Mouse (Mus musculus): ENCODE results near the gene Pls1. TPM values are rescaled to one million over a fixed set of nuclear protein-coding genes. Genes with fewer than 3 reads are reported as not detected.

The Pls1 gene
- 0.30 and 0.33 TPM in 2 replicates for polyA plus RNA-seq (2015; fragmentation: Nextera tagmentation; extraction: Ambion mirVana)

DNA sequence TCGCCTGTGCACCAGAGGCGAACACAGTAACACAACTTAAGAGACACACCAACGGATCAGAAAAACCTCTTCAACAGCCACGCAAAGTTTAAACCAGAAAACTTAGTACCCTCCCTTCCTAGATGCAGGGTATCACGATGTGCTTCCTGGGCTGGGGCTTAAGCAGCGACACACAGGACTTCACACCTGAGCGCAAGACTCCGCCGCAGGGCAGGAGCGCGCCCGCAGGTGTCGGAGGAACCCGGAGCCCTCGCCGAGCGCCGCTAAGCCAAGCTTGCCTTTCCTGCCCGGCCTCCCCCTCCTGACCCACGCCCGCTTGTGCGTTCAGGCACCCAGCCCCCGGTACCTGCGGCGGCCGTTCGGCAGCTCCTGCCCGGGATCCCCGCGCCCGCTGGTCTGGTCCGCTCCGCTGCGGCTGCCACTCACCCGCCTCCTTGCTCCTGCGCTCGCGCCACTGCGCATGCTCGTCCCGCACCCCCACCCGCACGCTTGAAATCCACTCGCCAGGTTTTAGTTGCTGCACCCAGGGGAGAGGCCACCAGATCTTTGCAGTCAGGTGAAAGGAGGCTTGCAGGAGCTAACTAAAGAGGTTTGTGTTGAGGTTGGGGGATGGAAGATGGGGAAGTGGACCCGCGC lies at the start of gene Pls1:
Gene Pls1, minus strand, starts transcription at position 487 of the 636 bp plus-strand sequence.

DNA sequence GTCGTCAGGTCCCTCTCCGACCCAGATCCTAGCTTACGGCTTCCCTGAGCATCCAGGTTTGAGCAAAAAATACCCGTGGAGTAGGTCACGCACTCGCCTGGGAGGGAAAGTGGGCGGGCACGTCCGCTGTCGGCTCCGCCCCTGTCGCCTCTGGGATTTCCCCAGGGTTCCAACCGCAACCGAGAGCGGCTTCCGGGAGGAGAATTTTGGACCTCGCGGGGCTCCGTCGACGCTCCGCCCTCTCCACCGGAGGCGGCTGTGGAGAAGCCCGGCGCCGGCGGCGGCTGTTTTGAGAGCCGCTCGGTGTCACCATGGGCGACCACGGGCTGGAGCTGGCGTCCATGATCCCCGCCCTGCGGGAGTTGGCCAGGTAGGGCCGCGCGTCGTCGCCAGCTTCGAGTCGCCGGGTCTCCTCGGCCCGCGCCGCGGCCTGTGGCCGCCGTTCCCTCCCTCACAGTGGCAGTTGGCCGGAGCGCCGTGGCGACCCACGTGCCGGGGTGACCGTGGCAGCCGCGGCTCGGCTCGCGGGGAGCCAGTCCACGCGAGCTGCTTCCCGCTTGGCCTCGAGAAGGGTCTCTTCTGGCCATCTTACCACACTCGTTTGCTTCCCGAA lies 12.4 kb upstream of the Pls1 start, which contains the start of gene Atr:
Gene Atr, plus strand, starts transcription at position 184 of the 613 bp plus-strand sequence.

DNA sequence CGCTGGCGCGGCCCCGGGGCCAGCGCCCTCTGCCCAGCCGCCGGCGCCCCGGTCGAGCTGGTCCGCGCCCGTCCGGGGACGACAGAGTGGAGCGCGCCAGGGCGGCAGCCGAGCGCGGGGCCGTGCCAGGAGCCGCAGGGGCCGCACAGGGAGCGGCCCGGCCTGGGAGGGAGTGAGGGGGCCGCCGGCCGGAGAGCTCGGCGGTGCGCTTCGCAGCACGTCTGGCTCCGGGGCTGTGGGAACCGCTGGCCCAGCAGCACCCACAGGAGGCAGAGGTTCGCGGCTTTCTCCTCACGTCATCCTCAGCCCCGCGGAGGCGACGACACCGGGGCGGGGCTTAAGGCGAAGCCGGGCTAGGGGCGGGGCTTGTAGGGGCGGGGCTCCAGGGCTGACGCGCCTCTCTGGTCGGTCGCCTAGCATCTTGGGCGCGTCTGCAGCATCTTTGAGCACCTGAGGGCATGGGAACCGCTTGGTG lies 95.0 kb downstream of the Pls1 start, which contains the start of gene Trpc1:
Gene Trpc1, minus strand, starts transcription at position 339 of the 475 bp plus-strand sequence.

Other genes starting within 250 kb of the Pls1 start
- 1.4 and 3.6 TPM in 2 replicates for gene Pcolce2, start 207.7 kb downstream of the Pls1 start, polyA plus RNA-seq (2015; fragmentation: Nextera tagmentation; extraction: Ambion mirVana)
- 0.67 and 0.85 TPM in 2 replicates for gene Trpc1, start 94.9 kb downstream of the Pls1 start, polyA plus RNA-seq (2015; fragmentation: Nextera tagmentation; extraction: Ambion mirVana)
- 4.4 and 5.6 TPM in 2 replicates for gene Atr, start 12.3 kb upstream of the Pls1 start, polyA plus RNA-seq (2015; fragmentation: Nextera tagmentation; extraction: Ambion mirVana)
- gene Xrn1, start 109.4 kb upstream of the Pls1 start, polyA plus RNA-seq (2015; fragmentation: Nextera tagmentation; extraction: Ambion mirVana): 8.4 and 11.2 TPM in 2 replicates

Measured in skeletal muscle tissue, postnatal 0 days (tissue).